Mouse (Mus musculus) stomach, postnatal 0 days (tissue): ENCODE results near the gene Ctnnbl1. TPM values are rescaled to one million over a fixed set of nuclear protein-coding genes. Genes with fewer than 3 reads are reported as not detected.

Experiments
- ATAC-seq: fragments of 200-750 bp; cut with Nextera tagmentation; 2 replicates; pipeline ENCODE4 v1.8.0; 2017; ENCODE audit not compliant: low FRiP score, low TSS enrichment
- DNase-seq: peaks from one replicate; pipeline ENCODE4 v3.0.0-alpha.2; 2016; ENCODE audit warnings: low spot score
- H3K27ac ChIP-seq: fragments of 300-500 bp; sonication (generic); replicated peaks from 2 replicates; pipeline ENCODE4 v1.5.1; 2014; ENCODE audit warnings: mild to moderate bottlenecking, control low read depth
- H3K27me3 ChIP-seq: fragments of 300-500 bp; sonication (generic); 2 replicates; pipeline ENCODE4 v1.6.1; 2014; ENCODE audit warnings: low read length; ENCODE audit not compliant: control insufficient read depth, insufficient read depth
- H3K36me3 ChIP-seq: fragments of 300-500 bp; sonication (generic); 2 replicates; pipeline ENCODE4 v1.6.1; 2014; ENCODE audit warnings: low read length, mixed read lengths; ENCODE audit not compliant: control insufficient read depth, insufficient read depth
- H3K4me1 ChIP-seq: fragments of 300-500 bp; sonication (generic); replicated peaks from 2 replicates; pipeline ENCODE4 v1.6.1; 2014; ENCODE audit warnings: antibody characterized with exemption; ENCODE audit not compliant: control insufficient read depth, insufficient read depth
- H3K4me2 ChIP-seq: fragments of 300-500 bp; sonication (generic); replicated peaks from 2 replicates; pipeline ENCODE4 v1.6.1; 2014; ENCODE audit warnings: low read depth, mild to moderate bottlenecking, control low read depth, moderate library complexity
- H3K4me3 ChIP-seq: fragments of 300-500 bp; sonication (generic); 2 replicates; pipeline ENCODE4 v1.5.1; 2014; ENCODE audit warnings: low read depth, low read length, control low read depth
- H3K9ac ChIP-seq: fragments of 300-500 bp; sonication (generic); 2 replicates; pipeline ENCODE4 v1.6.1; 2014; ENCODE audit warnings: mild to moderate bottlenecking, low read length, control low read depth, mixed read lengths
- H3K9me3 ChIP-seq: fragments of 300-500 bp; sonication (generic); 2 replicates; pipeline ENCODE4 v1.6.1; 2016; ENCODE audit warnings: low read length; ENCODE audit not compliant: control insufficient read depth
- CTCF ChIP-seq: IDR thresholded peaks from 2 replicates; pipeline ENCODE4 v1.5.1; 2016; ENCODE audit warnings: antibody characterized with exemption, low read depth, mild to moderate bottlenecking, moderate library complexity
- EP300 ChIP-seq: optimal IDR thresholded peaks from 2 replicates; pipeline ENCODE3; 2016; ENCODE audit warnings: antibody characterized with exemption
- WGBS: fragments of 180-500 bp; shearing (Covaris S2); extraction: QIAGEN DNeasy Blood & Tissue Kit; methylation state at CpG from one replicate; pipeline ENCODE4 v1.1.7; 2014; 5-methylcytosine and 5-hydroxymethylcytosine counted together
- polyA plus RNA-seq: library from polyadenylated mRNA; unstranded; fragments of >200 nt; fragmentation: Nextera tagmentation; extraction: Ambion mirVana; gene quantifications from 2 replicates; pipeline ENCODE4 v1.2.1, GENCODE M21; 2015

Ctnnbl1 gene
- polyA plus RNA-seq, 1 experiment from 2014 or later: 23.9 TPM

- Histone ChIP-seq H3K36me3 (no peaks in the 10 kb centered on the region), H3K4me2 (no peak overlapping the region), H3K9me3 (no peaks in the 10 kb centered on the region), H3K9ac (no peak overlapping the region), H3K27me3 (no peaks in the 10 kb centered on the region), H3K4me1 (peaks cover 3% of the 10 kb centered on the region; the same call in 1 of the 2 replicates), H3K27ac (no peak overlapping the region), H3K4me3 (no peak overlapping the region)
- DNase-seq (no peak), ATAC-seq (no peak)
- TF ChIP-seq CTCF: no peak
- no peak for TF ChIP-seq EP300
- 69% methylated on average over 9 of the region's 9 CpGs for WGBS
Observed at GRCm38 (mm10) chr2:157746558-157746957, 9.4 kb downstream of the Ctnnbl1 start.

DNA sequence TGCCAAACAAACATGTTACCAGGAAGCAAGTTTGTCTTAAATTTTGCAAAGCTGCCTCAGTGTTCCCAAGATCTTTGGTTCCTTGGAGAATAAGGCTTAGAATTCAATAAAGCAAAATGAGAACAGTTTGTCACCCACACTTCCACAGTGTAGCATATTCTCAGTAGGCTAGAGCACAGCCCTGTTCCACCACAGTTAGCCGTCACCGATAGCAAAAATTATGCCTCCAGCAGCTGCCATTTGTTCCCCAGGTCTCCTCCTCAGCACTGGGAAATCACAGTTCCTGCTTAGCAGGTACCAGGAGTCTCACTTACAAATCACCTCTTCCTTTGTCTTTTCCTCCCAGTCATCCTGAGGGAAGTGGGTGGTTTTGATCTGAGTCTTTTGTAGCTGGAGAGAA, 10.8 kb downstream of the Ctnnbl1 start:
- no peak overlapping the region for H3K9ac ChIP-seq
- no peak overlapping the region for H3K4me2 ChIP-seq
- no peak for ATAC-seq
- DNase-seq: no peak
- no peaks in the 10 kb centered on the region for H3K27me3 ChIP-seq
- H3K4me1 ChIP-seq: peaks cover 3% of the 10 kb centered on the region; the same call in 1 of the 2 replicates
- H3K4me3 ChIP-seq: no peak overlapping the region
- H3K36me3 ChIP-seq: no peaks in the 10 kb centered on the region
- TF ChIP-seq CTCF (no peak), EP300 (no peak)
- H3K27ac ChIP-seq: no peak overlapping the region
- WGBS: 60% methylated on average over 2 of the region's 2 CpGs
- H3K9me3 ChIP-seq: no peaks in the 10 kb centered on the region

- peaks cover 3% of the 10 kb centered on the region; the same call in 1 of the 2 replicates for H3K4me1 ChIP-seq
- H3K9me3 ChIP-seq: no peaks in the 10 kb centered on the region
- no peaks in the 10 kb centered on the region for H3K27me3 ChIP-seq
- H3K27ac ChIP-seq: peak overlapping the region; percentile 18; the same call in 1 of the 2 replicates
- DNase-seq (no peak), ATAC-seq (no peak)
- H3K4me3 ChIP-seq: no peak overlapping the region
- H3K4me2 ChIP-seq: no peak overlapping the region
- TF ChIP-seq CTCF (no peak), EP300 (no peak)
- H3K9ac ChIP-seq: no peak overlapping the region
- 78% methylated on average over 8 of the region's 8 CpGs for WGBS
- H3K36me3 ChIP-seq: no peaks in the 10 kb centered on the region
Observed at GRCm38 (mm10) chr2:157750481-157750880, 13.3 kb downstream of the Ctnnbl1 start.

GRCm38 (mm10) chr2:157750926-157751588, 13.9 kb downstream of the Ctnnbl1 start:
- no peaks in the 10 kb centered on the region for H3K9me3 ChIP-seq
- no peak overlapping the region for H3K4me2 ChIP-seq
- H3K4me1 ChIP-seq: peaks cover 3% of the 10 kb centered on the region; the same call in 1 of the 2 replicates
- WGBS: 44% methylated on average over 12 of the region's 12 CpGs
- no peak overlapping the region for H3K4me3 ChIP-seq
- peak overlapping the region; percentile 53; the same call in 1 of the 2 replicates for H3K27ac ChIP-seq
- no peak for TF ChIP-seq EP300
- TF ChIP-seq CTCF: no peak
- DNase-seq (no peak), ATAC-seq (no peak)
- H3K9ac ChIP-seq: no peak overlapping the region
- H3K36me3 ChIP-seq: no peaks in the 10 kb centered on the region
- H3K27me3 ChIP-seq: no peaks in the 10 kb centered on the region

DNA sequence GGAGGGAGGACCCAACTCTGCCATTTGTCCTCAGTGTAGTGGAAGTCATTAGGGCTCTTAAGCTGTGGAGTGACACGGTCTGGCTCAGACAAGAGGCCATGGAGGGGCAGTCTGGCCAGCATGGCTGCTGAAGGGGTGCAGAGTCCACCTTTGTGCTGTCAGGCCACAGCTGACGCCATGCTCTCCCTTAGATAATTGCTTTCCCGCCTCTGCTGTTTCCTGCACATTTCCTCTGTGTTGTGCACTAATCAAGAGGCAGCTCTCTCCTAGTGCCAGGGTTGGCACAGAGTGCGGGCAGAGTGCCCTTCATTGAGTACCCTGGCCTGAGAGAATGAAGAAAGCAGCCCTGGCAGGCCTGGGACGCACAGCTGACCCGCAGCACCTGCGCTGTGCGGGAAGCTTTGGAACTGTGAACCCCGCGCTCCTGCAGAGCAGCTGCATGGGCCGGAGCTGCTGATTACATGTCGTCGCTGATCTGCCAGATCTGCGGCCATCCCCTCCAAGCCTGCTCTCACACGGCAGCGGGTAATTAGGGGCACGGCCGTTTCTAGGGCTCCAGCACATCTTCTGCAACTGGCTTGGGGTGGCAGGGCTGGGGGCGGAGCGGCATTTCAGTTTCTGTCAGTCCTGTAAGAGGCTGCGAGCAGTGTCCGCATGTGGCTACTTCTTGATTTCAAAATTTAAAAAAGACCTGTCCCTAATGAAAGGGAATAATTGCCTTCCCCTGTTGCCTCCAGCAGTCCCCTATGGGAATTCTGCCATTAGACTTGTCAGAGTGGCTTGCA, 14.6 kb downstream of the Ctnnbl1 start:
- Histone ChIP-seq H3K4me3 (no peak overlapping the region), H3K27me3 (no peaks in the 10 kb centered on the region), H3K4me1 (peaks cover 3% of the 10 kb centered on the region; the same call in 1 of the 2 replicates), H3K9ac (no peak overlapping the region), H3K36me3 (no peaks in the 10 kb centered on the region), H3K9me3 (no peaks in the 10 kb centered on the region), H3K27ac (0 out of 2 replicates have a peak overlapping the region, but pooled peaks have one; percentile 53), H3K4me2 (no peak overlapping the region)
- TF ChIP-seq EP300 (no peak), CTCF (no peak)
- 0 out of 2 replicates have a peak, but pooled peaks have one; percentile 38 for ATAC-seq
- DNase-seq: no peak
- 75% methylated on average over 22 of the region's 22 CpGs for WGBS

GRCm38 (mm10) chr2:157752374-157752743, 15.2 kb downstream of the Ctnnbl1 start:
- 88% methylated on average over 7 of the region's 7 CpGs for WGBS
- no peak overlapping the region for H3K4me3 ChIP-seq
- no peaks in the 10 kb centered on the region for H3K9me3 ChIP-seq
- no peak overlapping the region for H3K27ac ChIP-seq
- H3K27me3 ChIP-seq: no peaks in the 10 kb centered on the region
- H3K9ac ChIP-seq: no peak overlapping the region
- no peak overlapping the region for H3K4me2 ChIP-seq
- ATAC-seq (no peak), DNase-seq (no peak)
- TF ChIP-seq EP300: no peak
- TF ChIP-seq CTCF: no peak
- no peaks in the 10 kb centered on the region for H3K36me3 ChIP-seq
- H3K4me1 ChIP-seq: peaks cover 3% of the 10 kb centered on the region; the same call in 1 of the 2 replicates
